Mouse (Mus musculus): ENCODE data around the gene Myh8. TPM values are rescaled to one million over a fixed set of nuclear protein-coding genes. Genes with fewer than 3 reads are reported as not detected.

Myh8 gene
- total RNA-seq, 1 experiment: 0.09 TPM

- in situ Hi-C loops (cut with MboI; ENCODE audit: low sequenced_read_pairs in 2 of 2, unreplicated experiment in 2 of 2): no loop called here
- Histone ChIP-seq H3K27ac (ENCODE audit: insufficient read depth, low read depth, low read length, poor library complexity, severe bottlenecking) (no peak overlapping the region), H3K4me3 (ENCODE audit: insufficient read depth in 1 of 2, low read depth in 1 of 2, low read length in 2 of 2, poor library complexity in 1 of 2, severe bottlenecking in 1 of 2) (no peak overlapping the region), H3K9ac (ENCODE audit: insufficient read depth, low read depth, low read length, poor library complexity, severe bottlenecking) (no peak overlapping the region), H3K36me3 (ENCODE audit: control insufficient read depth, insufficient read depth, low read length, poor library complexity, severe bottlenecking) (no peaks in the 10 kb centered on the region), H3K9me3 (ENCODE audit: control insufficient read depth, insufficient read depth, low read depth, low read length) (no peaks in the 10 kb centered on the region), H3K4me1 (ENCODE audit: control insufficient read depth in 2 of 2, insufficient read depth in 2 of 2, low read length in 2 of 2, poor library complexity in 1 of 2) (no peaks in the 10 kb centered on the region)
- no peak for TF ChIP-seq MAFK (IDR thresholded peaks at IDR 0.05; ENCODE audit: insufficient read depth, low read depth, low read length)
- TF ChIP-seq ZC3H11A (IDR thresholded peaks at IDR 0.05; ENCODE audit: borderline replicate concordance, low read depth, low read length): no peak
- TF ChIP-seq ZNF384 (IDR thresholded peaks at IDR 0.05; ENCODE audit: low read depth, low read length): no peak
- no peak for TF ChIP-seq CHD2 (IDR thresholded peaks at IDR 0.05; ENCODE audit: low read depth, low read length)
- no peak for TF ChIP-seq HCFC1 (IDR thresholded peaks at IDR 0.05; ENCODE audit: borderline replicate concordance, insufficient read depth, low read length)
- DNase-seq (ENCODE audit: low read depth, low spot score): peak; percentile 68
These were observed 41.1 kb upstream of the Myh8 start for GRCm38 (mm10) chr11:67235639-67236358.

- no peak overlapping the region for H3K4me3 ChIP-seq (ENCODE audit: insufficient read depth in 1 of 2, low read depth in 1 of 2, low read length in 2 of 2, poor library complexity in 1 of 2, severe bottlenecking in 1 of 2)
- TF ChIP-seq HCFC1 (IDR thresholded peaks at IDR 0.05; ENCODE audit: borderline replicate concordance, insufficient read depth, low read length) (no peak), CHD2 (IDR thresholded peaks at IDR 0.05; ENCODE audit: low read depth, low read length) (no peak), MAFK (IDR thresholded peaks at IDR 0.05; ENCODE audit: insufficient read depth, low read depth, low read length) (no peak), ZC3H11A (IDR thresholded peaks at IDR 0.05; ENCODE audit: borderline replicate concordance, low read depth, low read length) (no peak), ZNF384 (IDR thresholded peaks at IDR 0.05; ENCODE audit: low read depth, low read length) (no peak)
- H3K27ac ChIP-seq (ENCODE audit: insufficient read depth, low read depth, low read length, poor library complexity, severe bottlenecking): no peak overlapping the region
- in situ Hi-C loops (cut with MboI; ENCODE audit: low sequenced_read_pairs in 2 of 2, unreplicated experiment in 2 of 2): no loop called here
- H3K36me3 ChIP-seq (ENCODE audit: control insufficient read depth, insufficient read depth, low read length, poor library complexity, severe bottlenecking): no peaks in the 10 kb centered on the region
- no peak for DNase-seq (ENCODE audit: low read depth, low spot score)
- no peaks in the 10 kb centered on the region for H3K4me1 ChIP-seq (ENCODE audit: control insufficient read depth in 2 of 2, insufficient read depth in 2 of 2, low read length in 2 of 2, poor library complexity in 1 of 2)
- H3K9ac ChIP-seq (ENCODE audit: insufficient read depth, low read depth, low read length, poor library complexity, severe bottlenecking): no peak overlapping the region
- no peaks in the 10 kb centered on the region for H3K9me3 ChIP-seq (ENCODE audit: control insufficient read depth, insufficient read depth, low read depth, low read length)
These were observed 40.1 kb upstream of the Myh8 start for GRCm38 (mm10) chr11:67236799-67237198.

GRCm38 (mm10) chr11:67237481-67238079 lies 39.3 kb upstream of the Myh8 start, which contains the start of gene Myh4:
Gene Myh4 (plus strand): TSS chr11:67238029.
- H3K36me3 ChIP-seq (ENCODE audit: control insufficient read depth, insufficient read depth, low read length, poor library complexity, severe bottlenecking): no peaks in the 10 kb centered on the region
- H3K4me3 ChIP-seq (ENCODE audit: insufficient read depth in 1 of 2, low read depth in 1 of 2, low read length in 2 of 2, poor library complexity in 1 of 2, severe bottlenecking in 1 of 2): no peak within 1 kb of the TSS
- no peak for DNase-seq (ENCODE audit: low read depth, low spot score)
- H3K4me1 ChIP-seq (ENCODE audit: control insufficient read depth in 2 of 2, insufficient read depth in 2 of 2, low read length in 2 of 2, poor library complexity in 1 of 2): no peaks in the 10 kb centered on the region
- no peak within 1 kb of the TSS for H3K9ac ChIP-seq (ENCODE audit: insufficient read depth, low read depth, low read length, poor library complexity, severe bottlenecking)
- TF ChIP-seq MAFK (IDR thresholded peaks at IDR 0.05; ENCODE audit: insufficient read depth, low read depth, low read length) (no peak), ZC3H11A (IDR thresholded peaks at IDR 0.05; ENCODE audit: borderline replicate concordance, low read depth, low read length) (no peak), HCFC1 (IDR thresholded peaks at IDR 0.05; ENCODE audit: borderline replicate concordance, insufficient read depth, low read length) (no peak), CHD2 (IDR thresholded peaks at IDR 0.05; ENCODE audit: low read depth, low read length) (no peak), ZNF384 (IDR thresholded peaks at IDR 0.05; ENCODE audit: low read depth, low read length) (no peak)
- no peaks in the 10 kb centered on the region for H3K9me3 ChIP-seq (ENCODE audit: control insufficient read depth, insufficient read depth, low read depth, low read length)
- no peak within 1 kb of the TSS for H3K27ac ChIP-seq (ENCODE audit: insufficient read depth, low read depth, low read length, poor library complexity, severe bottlenecking)
- in situ Hi-C loops (cut with MboI; ENCODE audit: low sequenced_read_pairs in 2 of 2, unreplicated experiment in 2 of 2): no loop called here

GRCm38 (mm10) chr11:67241051-67241450 lies 35.9 kb upstream of the Myh8 start:
- no peak for DNase-seq (ENCODE audit: low read depth, low spot score)
- Histone ChIP-seq H3K36me3 (ENCODE audit: control insufficient read depth, insufficient read depth, low read length, poor library complexity, severe bottlenecking) (no peaks in the 10 kb centered on the region), H3K4me3 (ENCODE audit: insufficient read depth in 1 of 2, low read depth in 1 of 2, low read length in 2 of 2, poor library complexity in 1 of 2, severe bottlenecking in 1 of 2) (no peak overlapping the region), H3K4me1 (ENCODE audit: control insufficient read depth in 2 of 2, insufficient read depth in 2 of 2, low read length in 2 of 2, poor library complexity in 1 of 2) (no peaks in the 10 kb centered on the region), H3K9me3 (ENCODE audit: control insufficient read depth, insufficient read depth, low read depth, low read length) (no peaks in the 10 kb centered on the region), H3K9ac (ENCODE audit: insufficient read depth, low read depth, low read length, poor library complexity, severe bottlenecking) (no peak overlapping the region), H3K27ac (ENCODE audit: insufficient read depth, low read depth, low read length, poor library complexity, severe bottlenecking) (no peak overlapping the region)
- in situ Hi-C loops (cut with MboI; ENCODE audit: low sequenced_read_pairs in 2 of 2, unreplicated experiment in 2 of 2): no loop called here
- TF ChIP-seq CHD2 (IDR thresholded peaks at IDR 0.05; ENCODE audit: low read depth, low read length) (no peak), ZNF384 (IDR thresholded peaks at IDR 0.05; ENCODE audit: low read depth, low read length) (no peak), ZC3H11A (IDR thresholded peaks at IDR 0.05; ENCODE audit: borderline replicate concordance, low read depth, low read length) (no peak), HCFC1 (IDR thresholded peaks at IDR 0.05; ENCODE audit: borderline replicate concordance, insufficient read depth, low read length) (no peak), MAFK (IDR thresholded peaks at IDR 0.05; ENCODE audit: insufficient read depth, low read depth, low read length) (no peak)

All from ES-E14 (cell line).